Mouse (Mus musculus) spleen, adult 2 months (tissue): ENCODE measurements around the gene Tekt2.

Source experiments
- CTCF ChIP-seq: fragments of 200-500 bp; IDR thresholded peaks from 2 replicates; pipeline ENCODE4 v1.5.1; 2011; ENCODE audit warnings: mild to moderate bottlenecking, inconsistent platforms; ENCODE audit not compliant: insufficient read depth, insufficient read length, insufficient replicate concordance; ENCODE audit errors: extremely low read depth
- POLR2A ChIP-seq: fragments of 200-500 bp; IDR thresholded peaks from 2 replicates; pipeline ENCODE4 v1.6.1; 2011; ENCODE audit warnings: low read depth, low read length, inconsistent platforms

DNA sequence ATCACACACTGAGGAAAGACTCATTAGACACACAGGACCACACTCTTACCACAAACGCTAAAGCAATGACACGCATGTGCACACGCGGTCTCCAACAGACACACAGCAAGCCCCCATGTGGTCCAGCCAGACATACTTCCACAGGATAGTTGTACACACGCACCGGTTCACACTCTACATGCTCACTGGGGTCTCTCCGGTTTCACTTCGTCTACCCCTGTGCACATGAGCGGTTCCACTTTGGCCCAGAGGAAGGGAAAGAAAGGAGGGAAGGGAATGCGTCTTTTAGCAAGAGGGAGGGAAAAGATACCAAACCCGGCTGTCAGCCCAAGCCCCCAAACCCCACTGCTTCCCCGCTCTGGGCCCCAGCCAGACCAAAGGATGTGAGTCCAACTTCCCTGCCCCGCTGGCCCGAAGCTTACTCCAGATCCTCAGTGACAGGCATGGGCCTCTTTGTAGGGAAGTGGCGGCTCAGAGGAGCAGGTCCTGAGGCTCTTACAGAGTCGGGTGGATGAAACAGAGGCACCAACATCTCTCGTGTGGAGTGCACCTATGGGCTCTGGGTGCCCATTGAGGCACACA lies 37.3 kb downstream of the Tekt2 start:
- no peak for TF ChIP-seq CTCF
- TF ChIP-seq POLR2A = no peak
